Mouse (Mus musculus) heart, adult 2 months (tissue): ENCODE results near the gene Hist3h2a.

Experiments
- CTCF ChIP-seq: fragments of 200-600 bp; IDR thresholded peaks from 2 replicates; pipeline ENCODE4 v1.8.1; 2022; ENCODE audit warnings: antibody characterized with exemption, mild to moderate bottlenecking, moderate library complexity
- EP300 ChIP-seq: fragments of 200-500 bp; IDR thresholded peaks from 2 replicates; pipeline ENCODE4 v1.6.1; 2011; ENCODE audit warnings: low read depth, low read length, control low read depth; ENCODE audit not compliant: insufficient read depth
- POLR2A ChIP-seq: fragments of 200-500 bp; IDR thresholded peaks from 2 replicates; pipeline ENCODE4 v1.6.1; 2011; ENCODE audit warnings: mild to moderate bottlenecking, low read depth, low read length, control low read depth; ENCODE audit not compliant: insufficient read depth

DNA sequence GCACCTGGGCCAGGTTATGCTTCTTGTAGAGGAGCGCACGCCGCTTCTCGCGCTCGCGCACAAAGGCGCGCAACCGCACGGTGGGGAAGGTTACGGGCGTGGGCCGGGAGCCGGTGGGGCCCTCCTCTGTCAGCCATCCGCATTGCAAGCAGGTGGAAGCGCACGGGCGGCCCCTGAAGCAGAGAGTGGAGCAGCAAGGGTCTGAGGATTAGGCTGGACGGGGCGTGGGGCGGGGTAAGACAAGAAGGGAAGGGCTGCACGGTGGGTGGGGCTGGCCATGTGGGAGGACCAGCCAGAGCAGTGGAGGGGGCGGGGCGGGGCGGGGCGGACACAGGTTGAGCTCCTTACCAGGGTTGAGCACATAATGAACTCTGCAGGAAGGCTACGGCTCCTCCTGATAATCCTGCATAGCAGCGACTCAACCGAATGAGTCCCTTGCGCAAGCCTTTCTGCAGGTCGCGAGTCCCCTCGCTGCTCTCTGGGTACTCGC, 39.9 kb downstream of the Hist3h2a start:
- 0 out of 2 replicates have a peak, but pooled peaks have one; percentile 7 for TF ChIP-seq POLR2A
- no peak for TF ChIP-seq EP300
- peak; percentile 26; the same call in 1 of the 2 replicates for TF ChIP-seq CTCF
